Mouse (Mus musculus): Measurements from ENCODE around the gene Kcnmb2. TPM values are rescaled to one million over a fixed set of nuclear protein-coding genes. Genes with fewer than 3 reads are reported as not detected.

Kcnmb2 gene
- polyA plus RNA-seq, 1 experiment from 2014 or later = 2.1 TPM

DNA sequence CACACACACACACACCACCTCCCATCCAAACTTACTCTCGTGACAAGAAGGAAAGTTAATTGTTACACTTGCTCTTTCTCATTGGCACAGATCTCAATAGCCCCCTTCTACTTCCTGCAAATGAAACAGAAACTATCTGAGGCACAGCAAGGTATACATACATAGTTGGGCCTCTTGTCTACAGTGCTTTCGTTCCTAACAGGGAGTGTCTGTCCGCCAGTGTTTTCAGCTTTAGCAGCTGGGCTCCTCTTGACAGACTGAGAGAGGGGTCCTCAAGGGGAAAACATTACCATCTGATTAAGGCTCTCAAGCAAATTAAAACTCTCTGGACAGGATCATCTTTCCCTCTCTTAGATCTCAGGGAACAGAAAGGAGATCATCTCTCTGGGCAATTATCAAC, 51.9 kb downstream of the Kcnmb2 start:
- DNase-seq (ENCODE audit: low spot score) (peak; percentile 9), ATAC-seq (replicated peaks; ENCODE audit: low FRiP score, low read depth) (no peak)
- Histone ChIP-seq H3K9me3 (replicated peaks; ENCODE audit: low read length) (no peaks in the 10 kb centered on the region), H3K4me2 (ENCODE audit: low read length) (no peak overlapping the region), H3K4me3 (replicated peaks; ENCODE audit: low read depth, low read length) (no peak overlapping the region), H3K27me3 (ENCODE audit: insufficient read depth, low read length) (no peaks in the 10 kb centered on the region), H3K9ac (ENCODE audit: low read depth, low read length) (no peak overlapping the region), H3K4me1 (replicated peaks; ENCODE audit: insufficient read depth, low read length) (no peaks in the 10 kb centered on the region), H3K27ac (no peak overlapping the region), H3K36me3 (ENCODE audit: insufficient read depth, low read length) (no peaks in the 10 kb centered on the region)
- 52% methylated on average over 3 of the region's 3 CpGs for WGBS
- no peak for TF ChIP-seq CTCF (IDR thresholded peaks at IDR 0.05; ENCODE audit: low read depth)

DNA sequence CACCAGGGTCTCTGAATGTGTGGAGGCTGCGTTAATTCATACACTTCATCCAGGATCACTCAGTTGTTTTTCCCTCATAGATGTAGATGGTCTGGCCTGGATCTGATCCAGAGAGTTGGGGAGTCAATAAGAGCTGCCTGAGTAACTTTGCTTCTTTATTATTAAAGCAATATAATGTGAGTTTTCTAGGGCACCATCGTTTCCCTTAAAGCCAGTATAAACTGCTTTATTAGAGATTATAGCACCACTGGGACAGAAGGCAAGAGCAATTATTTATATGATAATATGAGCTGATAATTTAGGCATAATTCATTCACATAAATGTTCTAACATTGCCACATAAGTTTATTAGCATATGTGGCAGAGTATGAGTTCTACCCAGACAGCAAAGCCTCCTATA, 52.7 kb downstream of the Kcnmb2 start:
- no peak for ATAC-seq (replicated peaks; ENCODE audit: low FRiP score, low read depth)
- no peak for TF ChIP-seq CTCF (IDR thresholded peaks at IDR 0.05; ENCODE audit: low read depth)
- Histone ChIP-seq H3K9ac (ENCODE audit: low read depth, low read length) (no peak overlapping the region), H3K4me2 (ENCODE audit: low read length) (no peak overlapping the region), H3K4me3 (replicated peaks; ENCODE audit: low read depth, low read length) (no peak overlapping the region), H3K27ac (no peak overlapping the region), H3K36me3 (ENCODE audit: insufficient read depth, low read length) (no peaks in the 10 kb centered on the region), H3K4me1 (replicated peaks; ENCODE audit: insufficient read depth, low read length) (no peaks in the 10 kb centered on the region), H3K9me3 (replicated peaks; ENCODE audit: low read length) (no peaks in the 10 kb centered on the region), H3K27me3 (ENCODE audit: insufficient read depth, low read length) (no peaks in the 10 kb centered on the region)
- DNase-seq (ENCODE audit: low spot score) = no peak
- 79% methylated on average over 2 of the region's 2 CpGs for WGBS

DNA sequence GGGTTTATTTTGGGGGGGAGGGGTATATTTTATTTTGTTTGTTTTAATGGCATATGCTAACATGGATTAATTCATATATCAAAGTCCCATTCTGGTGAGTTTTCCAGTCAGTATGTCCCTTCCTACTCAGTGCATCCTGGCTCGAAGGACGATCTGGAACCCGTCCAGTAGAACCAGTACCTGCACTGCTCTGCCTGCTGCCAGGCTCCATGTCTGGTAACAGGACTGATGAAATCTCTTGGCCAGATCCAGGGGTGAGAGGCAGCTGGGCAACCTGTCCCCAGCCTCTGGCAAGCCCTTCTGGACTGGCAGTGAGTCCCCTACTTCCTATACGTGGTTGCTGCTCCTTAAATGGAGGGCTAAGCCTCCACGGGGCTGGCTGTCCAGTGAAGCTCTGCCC, 57.5 kb downstream of the Kcnmb2 start:
- ATAC-seq (replicated peaks; ENCODE audit: low FRiP score, low read depth) (no peak), DNase-seq (ENCODE audit: low spot score) (no peak)
- no peak overlapping the region for H3K9ac ChIP-seq (ENCODE audit: low read depth, low read length)
- no peaks in the 10 kb centered on the region for H3K36me3 ChIP-seq (ENCODE audit: insufficient read depth, low read length)
- H3K4me2 ChIP-seq (ENCODE audit: low read length) = no peak overlapping the region
- WGBS = 58% methylated on average over 5 of the region's 5 CpGs
- H3K27ac ChIP-seq = no peak overlapping the region
- no peaks in the 10 kb centered on the region for H3K4me1 ChIP-seq (replicated peaks; ENCODE audit: insufficient read depth, low read length)
- no peaks in the 10 kb centered on the region for H3K27me3 ChIP-seq (ENCODE audit: insufficient read depth, low read length)
- H3K4me3 ChIP-seq (replicated peaks; ENCODE audit: low read depth, low read length) = no peak overlapping the region
- TF ChIP-seq CTCF (IDR thresholded peaks at IDR 0.05; ENCODE audit: low read depth) = no peak
- H3K9me3 ChIP-seq (replicated peaks; ENCODE audit: low read length) = no peaks in the 10 kb centered on the region

DNA sequence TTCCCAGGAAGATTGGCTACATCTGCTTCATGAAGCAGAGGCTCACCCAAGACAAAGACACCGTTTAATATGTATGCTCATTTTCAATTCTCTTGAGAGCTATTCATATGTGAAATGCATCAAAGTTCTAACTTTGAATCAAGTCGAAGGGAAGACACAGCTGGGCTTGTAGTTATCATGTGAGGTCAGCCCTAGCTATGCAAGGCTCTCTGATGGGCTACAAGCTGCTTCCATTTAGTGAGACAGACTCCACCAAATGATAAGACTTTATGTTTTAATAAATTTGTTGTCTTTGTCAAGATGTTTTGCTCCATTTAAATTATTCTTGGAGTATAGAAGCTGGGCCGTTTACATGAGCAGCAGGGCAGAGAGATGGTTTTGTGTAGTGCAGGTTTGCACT, 58.9 kb downstream of the Kcnmb2 start:
- TF ChIP-seq CTCF (IDR thresholded peaks at IDR 0.05; ENCODE audit: low read depth) = no peak
- no peak overlapping the region for H3K4me2 ChIP-seq (ENCODE audit: low read length)
- 81% methylated on average over 3 of the region's 3 CpGs for WGBS
- ATAC-seq (replicated peaks; ENCODE audit: low FRiP score, low read depth) = no peak
- no peak for DNase-seq (ENCODE audit: low spot score)
- H3K27ac ChIP-seq = no peak overlapping the region
- no peaks in the 10 kb centered on the region for H3K27me3 ChIP-seq (ENCODE audit: insufficient read depth, low read length)
- H3K4me3 ChIP-seq (replicated peaks; ENCODE audit: low read depth, low read length) = no peak overlapping the region
- H3K9ac ChIP-seq (ENCODE audit: low read depth, low read length) = no peak overlapping the region
- no peaks in the 10 kb centered on the region for H3K36me3 ChIP-seq (ENCODE audit: insufficient read depth, low read length)
- H3K4me1 ChIP-seq (replicated peaks; ENCODE audit: insufficient read depth, low read length) = no peaks in the 10 kb centered on the region
- no peaks in the 10 kb centered on the region for H3K9me3 ChIP-seq (replicated peaks; ENCODE audit: low read length)

DNA sequence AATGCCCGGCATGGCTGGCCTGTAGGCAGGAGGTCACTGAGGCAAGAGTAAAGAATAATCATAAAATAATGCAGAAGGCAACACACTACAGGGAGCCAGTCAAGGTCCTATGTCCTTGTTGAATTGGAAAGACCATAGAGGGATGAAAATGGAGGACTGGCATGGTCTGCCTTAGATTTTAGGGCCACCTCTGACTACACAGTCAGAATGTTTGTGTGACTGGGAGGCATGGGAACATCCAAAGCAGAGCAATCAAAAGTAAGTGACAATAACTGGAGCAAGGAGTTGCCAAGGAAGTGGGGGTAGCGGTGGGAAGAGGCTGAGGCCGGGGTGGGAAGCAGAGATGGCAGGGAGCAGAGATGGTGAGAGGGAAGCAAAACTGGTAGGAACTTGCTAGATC, 60.8 kb downstream of the Kcnmb2 start:
- ATAC-seq (replicated peaks; ENCODE audit: low FRiP score, low read depth) (no peak), DNase-seq (ENCODE audit: low spot score) (no peak)
- H3K9ac ChIP-seq (ENCODE audit: low read depth, low read length) = no peak overlapping the region
- WGBS = 91% methylated on average over 3 of the region's 3 CpGs
- H3K9me3 ChIP-seq (replicated peaks; ENCODE audit: low read length) = no peaks in the 10 kb centered on the region
- no peaks in the 10 kb centered on the region for H3K4me1 ChIP-seq (replicated peaks; ENCODE audit: insufficient read depth, low read length)
- no peaks in the 10 kb centered on the region for H3K36me3 ChIP-seq (ENCODE audit: insufficient read depth, low read length)
- no peak overlapping the region for H3K4me3 ChIP-seq (replicated peaks; ENCODE audit: low read depth, low read length)
- TF ChIP-seq CTCF (IDR thresholded peaks at IDR 0.05; ENCODE audit: low read depth) = no peak
- no peak overlapping the region for H3K4me2 ChIP-seq (ENCODE audit: low read length)
- no peak overlapping the region for H3K27ac ChIP-seq
- H3K27me3 ChIP-seq (ENCODE audit: insufficient read depth, low read length) = no peaks in the 10 kb centered on the region

DNA sequence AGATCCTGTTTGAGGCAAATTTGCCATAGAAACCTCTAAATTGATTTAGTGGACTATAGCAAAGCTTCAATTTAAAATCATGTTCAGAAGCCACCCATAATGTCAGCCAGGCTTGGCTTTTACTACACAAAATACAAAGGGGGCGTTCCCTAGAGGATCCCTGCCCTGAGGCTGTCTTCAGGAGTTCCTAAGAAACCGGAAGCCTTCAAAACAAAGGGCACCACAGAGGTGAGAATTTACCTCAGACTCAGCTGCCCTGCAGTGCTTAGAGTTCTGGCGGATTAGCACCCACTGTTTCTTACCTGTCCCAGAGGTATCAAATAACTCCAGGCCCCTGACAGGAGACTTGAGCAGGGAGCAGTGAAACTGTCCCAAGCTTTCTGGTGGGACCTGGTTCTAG, 77.4 kb downstream of the Kcnmb2 start:
- H3K27me3 ChIP-seq (ENCODE audit: insufficient read depth, low read length) = no peaks in the 10 kb centered on the region
- H3K4me2 ChIP-seq (ENCODE audit: low read length) = no peak overlapping the region
- H3K9ac ChIP-seq (ENCODE audit: low read depth, low read length) = no peak overlapping the region
- no peak for ATAC-seq (replicated peaks; ENCODE audit: low FRiP score, low read depth)
- 18% methylated on average over 3 of the region's 3 CpGs for WGBS
- DNase-seq (ENCODE audit: low spot score) = no peak
- no peak for TF ChIP-seq CTCF (IDR thresholded peaks at IDR 0.05; ENCODE audit: low read depth)
- no peaks in the 10 kb centered on the region for H3K4me1 ChIP-seq (replicated peaks; ENCODE audit: insufficient read depth, low read length)
- no peak overlapping the region for H3K4me3 ChIP-seq (replicated peaks; ENCODE audit: low read depth, low read length)
- no peaks in the 10 kb centered on the region for H3K9me3 ChIP-seq (replicated peaks; ENCODE audit: low read length)
- no peaks in the 10 kb centered on the region for H3K36me3 ChIP-seq (ENCODE audit: insufficient read depth, low read length)
- H3K27ac ChIP-seq = no peak overlapping the region

DNA sequence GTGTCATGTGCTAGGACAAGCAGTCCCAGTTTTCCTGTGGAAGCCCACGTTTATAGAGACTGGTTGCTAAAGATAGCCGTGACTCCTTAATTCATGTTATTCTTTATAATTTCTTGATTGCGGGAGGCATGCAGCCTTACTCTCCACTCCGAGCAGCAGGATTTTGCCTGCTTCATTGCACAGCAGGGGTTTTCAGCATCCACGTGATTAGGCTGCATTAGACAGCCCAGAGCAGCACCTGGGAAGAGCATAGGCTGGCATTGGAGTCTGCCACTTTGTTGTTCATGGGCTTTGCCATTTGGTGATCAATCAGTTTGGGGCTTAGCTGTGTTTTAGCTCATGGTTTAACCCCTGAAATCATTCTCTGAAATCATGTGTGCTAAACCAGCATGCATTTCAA, 80.1 kb downstream of the Kcnmb2 start:
- no peaks in the 10 kb centered on the region for H3K36me3 ChIP-seq (ENCODE audit: insufficient read depth, low read length)
- H3K4me3 ChIP-seq (replicated peaks; ENCODE audit: low read depth, low read length) = no peak overlapping the region
- TF ChIP-seq CTCF (IDR thresholded peaks at IDR 0.05; ENCODE audit: low read depth) = no peak
- no peak for DNase-seq (ENCODE audit: low spot score)
- no peaks in the 10 kb centered on the region for H3K4me1 ChIP-seq (replicated peaks; ENCODE audit: insufficient read depth, low read length)
- H3K9me3 ChIP-seq (replicated peaks; ENCODE audit: low read length) = no peaks in the 10 kb centered on the region
- no peaks in the 10 kb centered on the region for H3K27me3 ChIP-seq (ENCODE audit: insufficient read depth, low read length)
- ATAC-seq (replicated peaks; ENCODE audit: low FRiP score, low read depth) = no peak; the same call in 1 of the 2 replicates
- no peak overlapping the region for H3K4me2 ChIP-seq (ENCODE audit: low read length)
- no peak overlapping the region for H3K9ac ChIP-seq (ENCODE audit: low read depth, low read length)
- H3K27ac ChIP-seq = no peak overlapping the region
- 42% methylated on average over 5 of the region's 5 CpGs for WGBS

Data from kidney, postnatal 0 days (tissue).